Mouse (Mus musculus) bone marrow macrophage, adult 2 months (primary cell): ENCODE results near the gene Tmem131.

Experiments used
- CTCF ChIP-seq: IDR thresholded peaks from 2 replicates; pipeline ENCODE4 v1.5.1; 2012; ENCODE audit warnings: low read depth, mild to moderate bottlenecking, low read length, moderate library complexity
- POLR2A ChIP-seq: IDR thresholded peaks from 2 replicates; pipeline ENCODE4 v1.6.1; 2012; ENCODE audit warnings: mild to moderate bottlenecking, low read depth, low read length, borderline replicate concordance

DNA sequence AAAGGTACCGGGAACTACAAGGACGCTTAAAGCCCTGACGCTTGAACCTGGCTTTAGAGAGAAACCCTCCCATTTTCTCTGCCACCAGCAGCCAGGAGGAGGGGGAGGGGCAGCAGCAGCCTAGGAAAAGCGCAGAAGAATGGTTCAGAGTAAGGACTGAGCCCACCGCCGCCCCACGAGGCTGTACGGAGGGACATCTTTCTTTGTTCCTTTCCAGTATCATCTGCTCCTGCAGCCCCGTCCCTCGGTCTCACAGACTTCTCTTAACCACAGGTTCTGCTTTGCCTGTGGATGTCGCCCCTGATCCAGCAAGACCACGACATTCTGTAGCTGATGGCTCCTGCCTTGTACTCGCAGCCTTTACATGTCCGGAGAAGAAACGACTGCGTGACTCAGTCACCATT, 158.2 kb downstream of the Tmem131 start:
- TF ChIP-seq CTCF (no peak), POLR2A (no peak)
